Mouse (Mus musculus) megakaryocyte, embryonic 14.5 days (primary cell): ENCODE measurements at regions not wholly inside any gene's neighbourhood (a gene's known extent, or its start where the extent isn't known, plus 50 kb on each side); places are given as distances from the start of the nearest gene placed in this dataset.

ENCODE experiments used
- FLI1 ChIP-seq: IDR thresholded peaks from 2 replicates; pipeline ENCODE4 v1.6.1; 2012; ENCODE audit warnings: low read length, inconsistent platforms, mixed read lengths
- GATA1 ChIP-seq: IDR thresholded peaks from 3 replicates; pipeline ENCODE4 v1.6.1; 2012; ENCODE audit warnings: mixed read lengths, low read length, inconsistent platforms, borderline replicate concordance

DNA sequence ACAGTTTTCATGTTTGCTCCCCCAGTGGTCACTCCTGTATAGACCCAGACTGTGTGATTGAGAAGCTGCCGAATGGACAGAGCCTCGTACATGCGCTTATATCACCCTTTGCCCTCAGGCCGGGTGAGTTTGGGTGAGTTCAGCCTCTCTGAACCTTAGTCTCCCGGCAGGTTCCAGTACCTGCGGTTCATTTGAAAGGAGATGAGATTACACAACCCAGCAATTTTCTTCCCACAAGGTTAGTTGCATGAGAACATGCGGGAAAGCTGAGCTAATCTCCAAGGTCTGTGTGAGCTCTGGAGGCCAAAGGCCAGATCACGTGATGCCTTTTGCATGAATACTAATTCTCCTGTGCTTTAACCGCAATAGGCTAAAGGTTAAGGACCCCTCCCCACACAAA is 378.1 kb upstream of the Tbx3 start:
- TF ChIP-seq FLI1 (no peak), GATA1 (no peak)
